Mouse (Mus musculus) activated CD4-positive, CD25-positive, alpha-beta regulatory T cell, adult 9 weeks (primary cell): ENCODE results near the gene Gm11032. TPM values are rescaled to one million over a fixed set of nuclear protein-coding genes. Genes with fewer than 3 reads are reported as not detected.

Experiments used
- polyA plus RNA-seq: library from polyadenylated mRNA; unstranded; fragments of 100-300 nt; shearing (Covaris generic); gene quantifications from one replicate; pipeline ENCODE4 v1.2.1, GENCODE M21; 2017

Gene Gm11032
- not detected for polyA plus RNA-seq

DNA sequence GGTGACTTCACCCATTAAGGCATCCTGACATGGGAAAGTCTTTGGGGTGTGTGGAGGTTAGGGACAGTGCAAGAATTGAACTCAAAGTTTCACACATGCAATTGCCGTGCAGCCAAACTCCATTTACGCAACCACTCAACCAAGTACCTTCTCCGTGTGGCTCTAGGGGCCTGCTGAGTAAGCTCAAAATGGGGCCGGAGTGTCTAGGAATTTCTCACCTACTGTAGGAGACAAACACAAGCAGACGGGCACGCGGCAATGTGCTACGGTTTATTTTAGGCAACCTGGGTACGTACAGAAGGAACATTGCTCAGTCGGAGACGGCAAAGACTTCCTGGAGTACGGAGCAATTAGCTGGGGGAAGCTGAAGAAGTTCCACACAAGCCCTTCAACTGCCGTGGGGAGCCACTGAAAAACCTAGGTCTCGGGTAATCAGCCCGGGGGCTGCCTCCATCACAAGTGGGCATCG is at the start of gene Gm11032:
Gm11032 (plus strand) TSS at position 51 of the 469 bp plus-strand sequence.

GRCm38 (mm10) chr11:4594608-4595500 is 25.0 kb upstream of the Gm11032 start, which contains the start of gene Mtmr3:
Gene Mtmr3, minus strand, starts transcription at chr11:4594863.

DNA sequence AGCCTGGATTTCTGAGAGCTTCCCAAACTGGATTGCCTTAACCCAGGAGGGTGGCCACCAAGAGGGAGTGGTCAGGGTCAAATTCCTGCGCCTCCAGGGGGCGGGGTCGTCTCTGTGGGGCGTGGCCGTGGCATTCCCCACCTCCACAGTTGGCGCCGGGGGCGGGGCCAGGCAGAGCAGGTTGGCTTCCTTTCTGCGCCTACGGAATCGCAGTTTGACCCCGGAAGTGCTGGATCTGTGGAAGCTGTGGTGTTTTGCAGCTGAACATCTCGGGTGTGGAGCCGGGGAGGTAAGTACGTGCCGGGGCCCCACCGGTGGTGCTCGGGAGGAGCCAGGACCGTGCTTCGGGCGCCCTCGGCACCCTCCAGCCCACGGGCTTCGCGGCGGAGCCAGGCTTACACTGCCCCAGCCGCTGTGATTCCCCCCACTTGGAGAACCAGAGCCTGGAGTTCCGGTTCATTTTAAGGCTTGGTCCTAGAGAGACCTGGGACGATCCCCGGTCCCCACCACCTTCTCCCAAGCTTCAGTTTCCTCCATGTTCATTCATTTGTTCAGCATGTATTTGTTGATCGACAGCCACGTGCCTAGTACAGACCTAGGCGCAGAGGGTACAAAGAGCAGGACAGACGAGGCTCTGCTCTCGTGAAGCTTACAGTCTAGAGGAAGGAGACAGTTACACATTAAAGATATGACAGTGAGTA is 17.8 kb downstream of the Gm11032 start, which contains the start of gene Ascc2:
Ascc2 (plus strand) TSS at position 214 of the 701 bp plus-strand sequence.

Other genes with a start within 250 kb of the Gm11032 start
- gene Hormad2, start 179.0 kb upstream of the Gm11032 start, polyA plus RNA-seq: 0.99 TPM
- gene Mtmr3, start 25.2 kb upstream of the Gm11032 start, polyA plus RNA-seq: 45.9 TPM
- 53.1 TPM for gene Ascc2, start 17.7 kb downstream of the Gm11032 start, polyA plus RNA-seq
- gene Uqcr10, start 84.3 kb downstream of the Gm11032 start, polyA plus RNA-seq: 382 TPM
- 101 TPM for gene Zmat5, start 84.6 kb downstream of the Gm11032 start, polyA plus RNA-seq
- gene Cabp7, start 126.7 kb downstream of the Gm11032 start, polyA plus RNA-seq: not detected
- 50.3 TPM for gene Nf2, start 229.5 kb downstream of the Gm11032 start, polyA plus RNA-seq